In the genomic region with DNA sequence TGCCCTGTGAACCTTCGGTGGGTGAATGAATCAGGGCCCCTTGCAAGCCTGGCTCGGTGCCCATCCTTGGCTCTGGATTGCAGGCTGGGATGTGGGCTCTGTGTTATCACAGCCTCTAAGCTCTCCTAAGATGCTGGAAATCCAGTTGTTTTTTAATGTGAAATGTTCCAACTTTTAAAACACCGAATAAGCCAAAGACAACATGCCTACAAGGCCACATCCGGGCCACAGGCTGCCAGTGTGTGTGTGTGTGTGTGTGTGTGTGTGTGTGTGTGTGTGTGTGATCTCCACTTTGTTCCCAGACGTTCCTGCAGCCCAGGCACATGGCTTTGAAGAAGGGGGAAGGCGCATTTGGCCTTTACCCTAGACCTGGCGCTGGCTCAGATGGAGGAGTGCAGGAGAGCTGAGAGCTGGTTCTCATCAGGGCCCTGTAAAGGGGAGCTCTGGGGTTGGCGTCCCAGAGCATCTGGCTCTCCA, we compare ENCODE assay signal across 9 mouse cellular contexts. TPM values are rescaled to one million over a fixed set of nuclear protein-coding genes. Genes with fewer than 3 reads are reported as not detected.
DNase-seq lines count a peak whose midpoint lies in the region; ATAC-seq lines count a peak whose summit lies in the region.
"Had no signal": no experiment of that assay in that cellular context is flagged by ENCODE, and none has a peak within 500 bp of the region (broad histone marks: within the 10 kb centered on the region; RNA-seq: fewer than 3 reads in every experiment).

No protein-coding gene starts in this region.

- no peak overlapping the region for H3K4me3 ChIP-seq in forebrain, embryonic 15.5 days
- no peak overlapping the region for H3K4me3 ChIP-seq in forebrain, embryonic 10.5 days
- no peak overlapping the region for H3K4me3 ChIP-seq in limb, embryonic 11.5 days (ENCODE audit: low read depth, low read length)

- no peak for DNase-seq in forebrain, embryonic 10.5 days (ENCODE audit: extremely low spot score, low spot score)
- peak; percentile 37 to 40 for DNase-seq in adrenal gland, adult 18-20 months (ENCODE audit: low spot score in 2 of 2)
- peak; percentile 31 to 60 for DNase-seq in heart, adult 9 months (ENCODE audit: low spot score in 2 of 2)
- peak; percentile 32 for DNase-seq in limb, embryonic 11.5 days (ENCODE audit: low spot score)
- DNase-seq in cerebellum, adult 9-11 months, result no peak
- no peak for DNase-seq in spleen, postnatal 36 days (ENCODE audit: low spot score in 2 of 2)
- no peak for DNase-seq in urinary bladder, adult 2 months (ENCODE audit: low spot score)

- H3K4me2 ChIP-seq in forebrain, embryonic 15.5 days (replicated peaks), result no peak overlapping the region
- no peak overlapping the region for H3K4me2 ChIP-seq in limb, embryonic 11.5 days (ENCODE audit: low read depth, severe bottlenecking)

- no peaks in the 10 kb centered on the region for H3K9me3 ChIP-seq in forebrain, embryonic 15.5 days
- H3K9me3 ChIP-seq in forebrain, embryonic 10.5 days, result no peaks in the 10 kb centered on the region
- no peaks in the 10 kb centered on the region for H3K9me3 ChIP-seq in limb, embryonic 11.5 days (ENCODE audit: control insufficient read depth, low read length)

- WGBS in forebrain, embryonic 15.5 days, result 54% methylated on average over 8 of the region's 8 CpGs
- WGBS in forebrain, embryonic 10.5 days, result 79% methylated on average over 8 of the region's 8 CpGs
- WGBS in limb, embryonic 11.5 days, result 51% methylated on average over 8 of the region's 8 CpGs

- ATAC-seq in forebrain, embryonic 15.5 days (replicated peaks), result peak; percentile 53; the same call in 1 of the 2 replicates
- ATAC-seq in limb, embryonic 11.5 days (ENCODE audit: insufficient number of reproducible peaks, low FRiP score, low TSS enrichment, low read depth), result peak; percentile 44; the same call in 1 of the 2 replicates

- no peaks in the 10 kb centered on the region for H3K27me3 ChIP-seq in forebrain, embryonic 15.5 days
- H3K27me3 ChIP-seq in forebrain, embryonic 10.5 days (ENCODE audit: poor library complexity, severe bottlenecking), result no peaks in the 10 kb centered on the region
- H3K27me3 ChIP-seq in limb, embryonic 11.5 days (ENCODE audit: control insufficient read depth, insufficient read depth, low read length), result no peaks in the 10 kb centered on the region

- H3K27ac ChIP-seq in forebrain, embryonic 15.5 days (replicated peaks), result no peak overlapping the region
- no peak overlapping the region for H3K27ac ChIP-seq in forebrain, embryonic 10.5 days
- no peak overlapping the region for H3K27ac ChIP-seq in limb, embryonic 11.5 days (replicated peaks; ENCODE audit: low read depth, low read length)

- no peaks in the 10 kb centered on the region for H3K36me3 ChIP-seq in forebrain, embryonic 15.5 days
- no peaks in the 10 kb centered on the region for H3K36me3 ChIP-seq in forebrain, embryonic 10.5 days (replicated peaks)
- H3K36me3 ChIP-seq in limb, embryonic 11.5 days (ENCODE audit: control insufficient read depth, insufficient read depth, low read length), result no peaks in the 10 kb centered on the region

- peaks cover 25% of the 10 kb centered on the region for H3K4me1 ChIP-seq in forebrain, embryonic 15.5 days
- H3K4me1 ChIP-seq in forebrain, embryonic 10.5 days, result peaks cover 3% of the 10 kb centered on the region; the same call in 1 of the 2 replicates
- no peaks in the 10 kb centered on the region for H3K4me1 ChIP-seq in limb, embryonic 11.5 days (ENCODE audit: control insufficient read depth, insufficient read depth, low read length)

- H3K9ac ChIP-seq in forebrain, embryonic 15.5 days (replicated peaks), result no peak overlapping the region
- H3K9ac ChIP-seq in limb, embryonic 11.5 days (ENCODE audit: low read length), result no peak overlapping the region

RNA-seq across cellular contexts. Expression of gene Cfap298, which starts 52.4 kb away (rescaled TPM):
- polyA plus RNA-seq in forebrain, embryonic 15.5 days (2015; fragmentation: Nextera tagmentation; extraction: Ambion mirVana), result 54.1 and 55.0 TPM in 2 replicates
- polyA plus RNA-seq in forebrain, embryonic 10.5 days (2016; fragmentation: Nextera tagmentation; extraction: Ambion mirVana), result 61.5 and 67.5 TPM in 2 replicates
- 10 to 100 TPM; 27.5 to 37.6 TPM for total RNA-seq in adrenal gland, adult 18-20 months (2021)
- 43.1 and 47.0 TPM in 2 replicates for polyA plus RNA-seq in limb, embryonic 11.5 days (2014; fragmentation: Nextera tagmentation; extraction: Ambion mirVana)
- 19.8 and 21.3 TPM in 2 replicates for polyA plus RNA-seq in urinary bladder, adult 2 months (2012; rRNA removed)

RNA-seq across cellular contexts. Expression of gene Eva1c, which starts 56.0 kb away (rescaled TPM):
- polyA plus RNA-seq in forebrain, embryonic 15.5 days (2015; fragmentation: Nextera tagmentation; extraction: Ambion mirVana), result 6.4 and 6.5 TPM in 2 replicates
- polyA plus RNA-seq in forebrain, embryonic 10.5 days (2016; fragmentation: Nextera tagmentation; extraction: Ambion mirVana), result 0.33 and 0.48 TPM in 2 replicates
- 1 to 10 TPM; 5.2 to 8.2 TPM for total RNA-seq in adrenal gland, adult 18-20 months (2021)
- polyA plus RNA-seq in limb, embryonic 11.5 days (2014; fragmentation: Nextera tagmentation; extraction: Ambion mirVana), result 0.23 and 0.44 TPM in 2 replicates
- polyA plus RNA-seq in urinary bladder, adult 2 months (2012; rRNA removed), result 12.0 and 14.6 TPM in 2 replicates
- total RNA-seq: megakaryocyte progenitor cell, adult 5-6 weeks had no signal

Comparison
In these comparisons a context has a peak if more than half of its experiments do, and no peak if none do; other contexts are left out.
1. DNase-seq: peak in adrenal gland, adult 18-20 months (2 of 2), heart, adult 9 months (2 of 2) and limb, embryonic 11.5 days (single experiment); none in forebrain, embryonic 10.5 days (single experiment), cerebellum, adult 9-11 months (single experiment), spleen, postnatal 36 days (0 of 2) and urinary bladder, adult 2 months (single experiment).